Mouse (Mus musculus): ENCODE results near the gene Scgb2b3.

The Scgb2b3 gene

DNA sequence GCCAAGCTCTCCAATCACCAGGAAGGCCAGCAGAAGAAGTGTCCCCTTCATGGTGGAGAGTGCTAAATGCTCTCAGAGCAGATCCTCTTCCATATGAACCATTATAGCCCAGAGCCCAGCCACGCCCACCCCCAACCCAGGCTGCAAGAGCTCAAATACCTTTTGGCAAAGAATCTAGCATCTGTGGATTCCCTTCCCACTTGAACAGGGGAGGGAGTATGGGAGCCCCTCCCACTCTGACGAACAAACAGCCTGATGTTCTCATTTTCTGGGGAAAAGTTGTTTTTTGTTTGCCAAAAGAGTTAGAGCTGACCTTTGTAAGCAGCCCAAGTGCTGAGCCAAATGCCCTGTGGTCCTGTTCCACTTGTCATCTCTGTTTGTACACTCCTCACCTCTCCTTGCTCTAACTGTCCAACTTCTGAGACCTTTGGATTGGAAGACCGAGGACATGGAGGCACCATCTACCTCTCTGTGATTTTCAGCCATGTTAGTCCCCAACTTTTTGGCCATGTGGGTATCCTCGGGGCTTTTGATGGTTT lies at the start of gene Scgb2b3:
Gene Scgb2b3, minus strand, starts transcription at position 51 of the 539 bp plus-strand sequence.
- DNase-seq: no peak

DNA sequence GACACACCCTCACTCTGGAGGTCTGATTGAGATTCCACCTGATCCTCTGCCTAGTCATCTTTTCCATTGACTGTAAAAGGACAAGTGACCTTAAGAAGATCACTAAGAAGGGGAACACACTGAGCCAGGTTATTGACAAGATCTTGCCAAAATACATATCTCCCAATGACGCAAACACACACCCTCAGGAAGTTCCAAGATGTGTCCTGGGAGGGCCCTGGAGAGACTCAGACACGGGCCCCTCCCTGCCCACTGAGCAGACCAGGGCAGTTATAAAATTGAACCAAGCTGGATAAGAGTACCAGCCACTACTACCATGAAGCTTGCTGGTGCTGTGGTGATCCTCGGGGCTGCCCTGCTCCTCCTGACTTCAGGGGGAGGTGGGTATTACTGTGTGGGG lies 13.4 kb upstream of the Scgb2b3 start, which contains the start of gene Scgb1b3:
Gene Scgb1b3, plus strand, starts transcription at position 301 of the 400 bp plus-strand sequence.
- DNase-seq: no peak

Measured in lung, postnatal 36 days (tissue).